Mouse (Mus musculus): ENCODE data around the gene Nr2e3. TPM values are rescaled to one million over a fixed set of nuclear protein-coding genes. Genes with fewer than 3 reads are reported as not detected.
"Not testable (repeated sequence)": the region's sequence is repeated elsewhere in the genome, so short reads cannot be mapped to it uniquely, and the experiment has no call there.

Gene Nr2e3
- polyA plus RNA-seq, 1 experiment from 2014 or later = not detected

DNA sequence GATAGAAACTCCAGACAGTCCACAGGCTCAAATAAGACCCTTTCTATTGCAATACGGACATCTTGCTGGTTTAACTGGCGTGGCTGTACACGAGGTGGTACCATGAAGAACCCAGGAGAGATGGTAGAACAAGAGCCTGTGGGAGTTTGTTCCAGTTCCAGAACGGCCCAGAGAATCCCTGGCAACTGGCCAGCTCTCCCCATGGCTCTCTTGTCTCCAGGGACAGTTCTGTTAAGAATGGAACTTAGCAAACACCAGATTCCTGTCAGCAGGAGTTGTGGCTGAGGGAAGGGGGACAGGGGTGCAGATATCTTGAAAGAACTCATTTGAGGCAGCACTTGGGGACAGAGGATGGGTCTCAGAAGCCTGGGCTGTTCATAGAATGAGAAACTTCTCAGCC is 10.8 kb upstream of the Nr2e3 start:
- no peaks in the 10 kb centered on the region for H3K9me3 ChIP-seq (ENCODE audit: control insufficient read depth, low read length)
- H3K4me2 ChIP-seq (ENCODE audit: low read depth) = no peak overlapping the region
- no peaks in the 10 kb centered on the region for H3K27me3 ChIP-seq (ENCODE audit: control insufficient read depth, insufficient read depth, low read length)
- ATAC-seq (ENCODE audit: insufficient read depth, low FRiP score, low TSS enrichment) = no peak
- no peak overlapping the region for H3K9ac ChIP-seq (ENCODE audit: low read length)
- no peak overlapping the region for H3K27ac ChIP-seq (ENCODE audit: low read depth, low read length)
- no peak overlapping the region for H3K4me3 ChIP-seq (ENCODE audit: low read depth, low read length)
- H3K4me1 ChIP-seq (ENCODE audit: control insufficient read depth, insufficient read depth, low read length) = no peaks in the 10 kb centered on the region
- 80% methylated on average over 4 of the region's 4 CpGs for WGBS
- H3K36me3 ChIP-seq (ENCODE audit: control insufficient read depth, insufficient read depth, low read length) = no peaks in the 10 kb centered on the region
- DNase-seq (ENCODE audit: low spot score) = no peak

DNA sequence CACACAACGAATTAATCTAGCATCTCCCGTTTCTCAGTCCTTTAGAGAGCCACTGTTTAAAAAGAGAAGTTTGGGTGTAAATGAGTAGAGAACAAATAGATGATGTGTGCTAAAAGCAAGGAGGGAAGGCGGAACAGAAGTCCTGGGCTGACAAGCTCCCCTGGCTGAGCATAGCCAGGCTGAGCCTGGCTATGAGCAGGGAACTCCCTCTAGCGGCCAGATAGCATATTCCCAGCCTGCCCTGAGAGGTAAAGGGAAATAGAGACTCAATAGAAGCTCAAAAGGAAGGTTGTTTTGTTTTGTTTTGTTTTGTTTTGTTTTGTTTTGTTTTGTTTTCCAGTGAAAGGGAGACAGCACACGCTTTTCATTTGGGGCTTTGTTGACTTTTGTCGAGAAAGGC is 8.9 kb upstream of the Nr2e3 start:
- Histone ChIP-seq H3K4me1 (ENCODE audit: control insufficient read depth, insufficient read depth, low read length) (no peaks in the 10 kb centered on the region), H3K27ac (ENCODE audit: low read depth, low read length) (no peak overlapping the region), H3K9ac (ENCODE audit: low read length) (no peak overlapping the region), H3K4me2 (ENCODE audit: low read depth) (no peak overlapping the region), H3K4me3 (ENCODE audit: low read depth, low read length) (no peak overlapping the region), H3K9me3 (ENCODE audit: control insufficient read depth, low read length) (no peaks in the 10 kb centered on the region), H3K27me3 (ENCODE audit: control insufficient read depth, insufficient read depth, low read length) (no peaks in the 10 kb centered on the region), H3K36me3 (ENCODE audit: control insufficient read depth, insufficient read depth, low read length) (no peaks in the 10 kb centered on the region)
- DNase-seq (ENCODE audit: low spot score) (peak; percentile 67), ATAC-seq (ENCODE audit: insufficient read depth, low FRiP score, low TSS enrichment) (no peak)
- 35% methylated on average over 6 of the region's 6 CpGs for WGBS

DNA sequence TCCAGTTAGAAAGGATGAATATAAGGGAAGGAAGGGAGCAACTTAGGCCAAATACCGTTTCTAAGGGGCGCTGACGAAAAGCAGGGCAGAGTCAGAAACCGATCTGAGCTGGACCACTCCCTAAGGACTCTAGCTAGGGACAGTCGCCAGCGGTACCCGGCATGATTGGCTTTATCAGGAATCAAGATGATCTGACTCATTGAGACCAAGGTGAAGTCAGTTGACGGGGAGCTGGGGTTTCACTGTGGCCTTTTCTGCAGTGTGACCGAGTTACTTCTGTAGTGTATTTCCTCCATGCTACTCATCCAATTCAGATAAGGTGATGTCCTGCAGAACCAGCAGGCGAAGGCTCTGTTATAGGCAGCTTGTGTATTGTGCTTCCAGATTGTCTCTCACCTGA is 4.6 kb upstream of the Nr2e3 start:
- Histone ChIP-seq H3K4me2 (ENCODE audit: low read depth) (no peak overlapping the region), H3K4me3 (ENCODE audit: low read depth, low read length) (no peak overlapping the region), H3K4me1 (ENCODE audit: control insufficient read depth, insufficient read depth, low read length) (no peaks in the 10 kb centered on the region), H3K27ac (ENCODE audit: low read depth, low read length) (no peak overlapping the region), H3K27me3 (ENCODE audit: control insufficient read depth, insufficient read depth, low read length) (no peaks in the 10 kb centered on the region), H3K9ac (ENCODE audit: low read length) (no peak overlapping the region), H3K9me3 (ENCODE audit: control insufficient read depth, low read length) (no peaks in the 10 kb centered on the region), H3K36me3 (ENCODE audit: control insufficient read depth, insufficient read depth, low read length) (no peaks in the 10 kb centered on the region)
- 85% methylated on average over 10 of the region's 10 CpGs for WGBS
- ATAC-seq (ENCODE audit: insufficient read depth, low FRiP score, low TSS enrichment) = no peak
- DNase-seq (ENCODE audit: low spot score) = no peak

DNA sequence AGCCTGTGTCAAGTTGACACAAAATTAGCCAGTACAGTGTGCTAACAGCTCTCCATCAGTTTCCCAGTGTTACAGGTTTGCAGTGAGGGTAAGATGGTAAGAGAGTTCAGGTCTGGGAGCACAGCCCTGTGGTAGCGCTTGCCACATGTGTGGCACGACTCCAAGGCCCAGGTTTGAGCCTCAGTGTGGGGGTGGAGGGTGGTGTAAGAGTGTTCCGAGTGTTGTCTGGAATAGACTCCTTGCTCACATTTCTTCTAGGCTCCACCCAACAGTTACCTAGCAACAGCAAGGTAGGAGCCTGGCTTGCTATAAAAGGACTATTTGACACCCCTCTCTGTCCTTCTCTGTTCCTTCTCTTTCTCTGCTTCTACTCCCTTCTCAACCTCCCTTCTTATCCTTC is 3.9 kb upstream of the Nr2e3 start:
- 72% methylated on average over 3 of the region's 3 CpGs for WGBS

DNA sequence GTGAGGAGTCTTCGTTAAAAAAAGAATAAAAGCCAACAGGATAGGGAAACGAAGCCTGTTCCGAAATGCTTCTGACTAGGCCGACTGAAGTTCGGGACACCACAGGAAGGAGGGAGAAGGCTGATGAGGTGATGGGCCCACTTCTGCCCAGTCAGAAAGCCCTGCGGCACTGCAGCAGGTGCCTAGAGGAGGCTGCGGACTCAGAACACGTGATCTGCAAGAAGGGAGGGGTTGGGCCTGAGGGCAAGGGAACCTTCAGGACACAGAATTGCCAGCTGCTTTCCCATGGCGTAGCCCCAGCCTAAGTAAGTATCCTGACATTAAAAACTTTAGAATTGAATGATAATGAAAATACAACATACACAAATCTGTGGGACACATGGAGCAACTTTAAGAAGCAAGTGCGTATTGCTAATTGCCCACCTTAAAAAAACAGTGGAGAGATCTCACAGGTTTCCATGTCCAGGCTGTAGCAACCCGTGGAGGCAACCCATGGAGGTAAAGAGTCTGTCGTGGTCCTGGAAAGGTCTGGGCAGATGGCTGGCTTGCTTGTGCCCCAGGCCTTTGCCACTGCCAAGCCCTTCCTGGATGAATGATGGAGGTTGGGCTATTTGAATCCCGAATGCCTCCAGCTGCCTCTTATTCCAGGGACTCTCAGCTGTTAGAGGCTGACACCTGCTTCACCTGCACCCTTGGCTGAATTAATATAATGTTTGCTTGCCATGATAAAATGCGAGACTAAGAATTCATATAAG is 919 bp upstream of the Nr2e3 start:
- Histone ChIP-seq H3K4me1 (ENCODE audit: control insufficient read depth, insufficient read depth, low read length) (no peaks in the 10 kb centered on the region), H3K36me3 (ENCODE audit: control insufficient read depth, insufficient read depth, low read length) (no peaks in the 10 kb centered on the region), H3K9ac (ENCODE audit: low read length) (no peak overlapping the region), H3K4me3 (ENCODE audit: low read depth, low read length) (no peak overlapping the region), H3K4me2 (ENCODE audit: low read depth) (no peak overlapping the region), H3K27me3 (ENCODE audit: control insufficient read depth, insufficient read depth, low read length) (no peaks in the 10 kb centered on the region), H3K9me3 (ENCODE audit: control insufficient read depth, low read length) (no peaks in the 10 kb centered on the region), H3K27ac (ENCODE audit: low read depth, low read length) (no peak overlapping the region)
- ATAC-seq (ENCODE audit: insufficient read depth, low FRiP score, low TSS enrichment) = no peak
- 61% methylated on average over 14 of the region's 14 CpGs for WGBS
- no peak for DNase-seq (ENCODE audit: low spot score)

More for the DNA sequence above, 3.9 kb upstream of the Nr2e3 start:
- Histone ChIP-seq H3K27ac (ENCODE audit: low read depth, low read length) (no peak overlapping the region), H3K27me3 (ENCODE audit: control insufficient read depth, insufficient read depth, low read length) (no peaks in the 10 kb centered on the region), H3K36me3 (ENCODE audit: control insufficient read depth, insufficient read depth, low read length) (no peaks in the 10 kb centered on the region), H3K9me3 (ENCODE audit: control insufficient read depth, low read length) (no peaks in the 10 kb centered on the region), H3K9ac (ENCODE audit: low read length) (no peak overlapping the region), H3K4me1 (ENCODE audit: control insufficient read depth, insufficient read depth, low read length) (no peaks in the 10 kb centered on the region), H3K4me2 (ENCODE audit: low read depth) (no peak overlapping the region), H3K4me3 (ENCODE audit: low read depth, low read length) (no peak overlapping the region)
- ATAC-seq (ENCODE audit: insufficient read depth, low FRiP score, low TSS enrichment) (no peak), DNase-seq (ENCODE audit: low spot score) (no peak)

DNA sequence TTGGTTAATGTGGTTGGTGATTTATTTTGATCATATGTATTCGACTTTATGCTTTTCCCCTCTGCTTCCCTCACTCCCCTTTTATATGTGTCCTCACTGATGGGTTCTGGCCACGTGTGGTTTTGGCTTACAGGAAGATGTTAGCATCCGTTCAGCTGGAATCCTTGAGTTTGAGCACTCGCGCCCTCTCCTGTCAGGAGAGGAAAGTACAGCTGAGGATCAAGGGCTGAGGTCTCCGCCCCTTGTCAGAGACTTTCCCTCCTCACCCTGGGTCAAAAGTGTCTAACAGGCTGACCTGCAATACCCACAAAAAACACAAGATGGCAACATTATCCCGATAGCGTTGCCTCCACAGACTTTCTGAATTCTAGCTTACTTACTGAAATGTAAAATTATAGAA is 1.2 kb downstream of the Nr2e3 start:
- Histone ChIP-seq H3K27me3 (ENCODE audit: control insufficient read depth, insufficient read depth, low read length) (no peaks in the 10 kb centered on the region), H3K9ac (ENCODE audit: low read length) (no peak overlapping the region), H3K4me2 (ENCODE audit: low read depth) (no peak overlapping the region), H3K36me3 (ENCODE audit: control insufficient read depth, insufficient read depth, low read length) (no peaks in the 10 kb centered on the region), H3K9me3 (ENCODE audit: control insufficient read depth, low read length) (no peaks in the 10 kb centered on the region), H3K4me3 (ENCODE audit: low read depth, low read length) (no peak overlapping the region), H3K4me1 (ENCODE audit: control insufficient read depth, insufficient read depth, low read length) (no peaks in the 10 kb centered on the region), H3K27ac (ENCODE audit: low read depth, low read length) (no peak overlapping the region)
- ATAC-seq (ENCODE audit: insufficient read depth, low FRiP score, low TSS enrichment) (peak; percentile 55; the same call in 1 of the 2 replicates), DNase-seq (ENCODE audit: low spot score) (peak; percentile 92)
- 4% methylated on average over 8 of the region's 8 CpGs for WGBS

DNA sequence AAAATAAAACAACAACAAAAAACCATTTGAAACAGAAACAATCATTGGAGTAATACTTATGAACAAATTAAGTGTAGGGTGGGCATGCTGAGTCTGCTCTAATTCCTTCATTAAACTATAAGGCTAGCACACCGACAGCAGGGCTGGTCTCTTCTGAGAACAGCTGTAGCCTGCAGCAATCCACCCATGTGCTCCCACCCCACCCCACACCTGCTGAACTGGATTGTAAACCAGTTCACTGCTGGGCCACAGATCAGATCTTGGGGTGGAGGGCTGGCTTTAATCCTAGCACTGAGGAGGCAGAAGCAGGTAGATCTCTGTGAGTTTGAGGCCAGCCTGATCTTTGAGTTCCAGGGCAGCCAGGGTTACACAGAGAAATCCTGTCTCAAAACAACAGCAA is 2.3 kb downstream of the Nr2e3 start:
- not testable (repeated sequence) for H3K4me3 ChIP-seq (ENCODE audit: low read depth, low read length); H3K27me3 ChIP-seq (ENCODE audit: control insufficient read depth, insufficient read depth, low read length); H3K9me3 ChIP-seq (ENCODE audit: control insufficient read depth, low read length); H3K36me3 ChIP-seq (ENCODE audit: control insufficient read depth, insufficient read depth, low read length); ATAC-seq (ENCODE audit: insufficient read depth, low FRiP score, low TSS enrichment); DNase-seq (ENCODE audit: low spot score); H3K4me2 ChIP-seq (ENCODE audit: low read depth); H3K27ac ChIP-seq (ENCODE audit: low read depth, low read length); H3K4me1 ChIP-seq (ENCODE audit: control insufficient read depth, insufficient read depth, low read length); H3K9ac ChIP-seq (ENCODE audit: low read length)
- 52% methylated on average over 1 of the region's 1 CpGs for WGBS

DNA sequence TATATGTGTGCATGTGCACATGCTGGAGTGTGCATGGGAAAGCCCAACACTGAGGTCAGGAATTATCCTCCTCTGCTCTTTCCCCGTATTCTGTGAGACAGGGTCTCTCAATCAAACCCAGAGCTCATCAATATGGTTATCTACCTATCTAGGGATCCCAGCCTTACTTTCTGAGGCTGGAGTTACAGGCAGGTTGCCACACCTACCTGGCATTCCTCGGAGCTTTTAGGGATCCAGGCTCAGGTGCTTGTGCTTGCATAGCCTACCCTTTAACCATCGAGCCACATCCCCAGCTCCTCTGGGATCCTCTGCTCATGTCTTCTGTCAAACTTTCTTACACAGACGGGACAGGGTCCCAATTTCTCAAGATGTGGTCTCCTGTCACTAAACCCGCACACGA is 4.0 kb downstream of the Nr2e3 start:
- no peak for DNase-seq (ENCODE audit: low spot score)
- ATAC-seq (ENCODE audit: insufficient read depth, low FRiP score, low TSS enrichment) = no peak
- Histone ChIP-seq H3K27ac (ENCODE audit: low read depth, low read length) (no peak overlapping the region), H3K27me3 (ENCODE audit: control insufficient read depth, insufficient read depth, low read length) (no peaks in the 10 kb centered on the region), H3K36me3 (ENCODE audit: control insufficient read depth, insufficient read depth, low read length) (no peaks in the 10 kb centered on the region), H3K9me3 (ENCODE audit: control insufficient read depth, low read length) (no peaks in the 10 kb centered on the region), H3K9ac (ENCODE audit: low read length) (no peak overlapping the region), H3K4me1 (ENCODE audit: control insufficient read depth, insufficient read depth, low read length) (no peaks in the 10 kb centered on the region), H3K4me3 (ENCODE audit: low read depth, low read length) (no peak overlapping the region), H3K4me2 (ENCODE audit: low read depth) (no peak overlapping the region)
- WGBS = 47% methylated on average over 6 of the region's 6 CpGs

DNA sequence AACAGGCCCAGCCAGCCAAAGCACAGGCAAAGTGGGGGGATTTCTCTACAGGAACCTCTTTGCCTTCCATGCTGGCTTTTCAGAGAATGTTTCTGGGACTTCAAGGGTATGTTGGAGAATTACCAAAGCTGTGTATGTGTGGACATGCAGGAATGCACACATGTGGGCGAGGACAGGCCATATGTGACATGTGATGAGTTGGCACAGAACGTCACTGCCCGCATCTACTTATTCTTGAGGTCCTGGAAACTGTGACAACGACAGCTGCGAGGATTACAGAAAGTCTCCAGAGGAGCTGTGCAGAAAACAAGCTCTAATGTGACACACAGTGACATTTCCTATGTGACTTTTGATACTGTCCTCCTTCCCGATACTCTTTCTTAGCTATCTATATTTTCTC is 4.8 kb downstream of the Nr2e3 start:
- no peak for DNase-seq (ENCODE audit: low spot score)
- no peak overlapping the region for H3K4me3 ChIP-seq (ENCODE audit: low read depth, low read length)
- H3K9ac ChIP-seq (ENCODE audit: low read length) = no peak overlapping the region
- H3K27ac ChIP-seq (ENCODE audit: low read depth, low read length) = no peak overlapping the region
- H3K4me1 ChIP-seq (ENCODE audit: control insufficient read depth, insufficient read depth, low read length) = no peaks in the 10 kb centered on the region
- H3K9me3 ChIP-seq (ENCODE audit: control insufficient read depth, low read length) = no peaks in the 10 kb centered on the region
- H3K27me3 ChIP-seq (ENCODE audit: control insufficient read depth, insufficient read depth, low read length) = no peaks in the 10 kb centered on the region
- 87% methylated on average over 6 of the region's 6 CpGs for WGBS
- no peak for ATAC-seq (ENCODE audit: insufficient read depth, low FRiP score, low TSS enrichment)
- H3K36me3 ChIP-seq (ENCODE audit: control insufficient read depth, insufficient read depth, low read length) = no peaks in the 10 kb centered on the region
- no peak overlapping the region for H3K4me2 ChIP-seq (ENCODE audit: low read depth)

Data from neural tube, embryonic 11.5 days (tissue).